In genomic region chr8:79995075-79995474, GRCm38 (mm10) we compare ENCODE assay signal across 27 mouse cellular contexts.
DNase-seq lines count a peak whose midpoint lies in the region; ATAC-seq and TF ChIP-seq lines count a peak whose summit lies in the region.
"Had no signal": no experiment of that assay in that cellular context is flagged by ENCODE, and none has a peak within 500 bp of the region (broad histone marks: within the 10 kb centered on the region; RNA-seq: fewer than 3 reads in every experiment).

No protein-coding gene starts in this region.

- H3K27ac ChIP-seq in embryonic facial prominence, embryonic 14.5 days (replicated peaks; ENCODE audit: low read depth, low read length), result no peak overlapping the region
- H3K27ac ChIP-seq in embryonic facial prominence, embryonic 10.5 days (replicated peaks), result no peak overlapping the region
- no peak overlapping the region for H3K27ac ChIP-seq in embryonic facial prominence, embryonic 15.5 days (replicated peaks)
- H3K27ac ChIP-seq in hindbrain, postnatal 0 days, result no peak overlapping the region
- H3K27ac ChIP-seq: heart, adult 2 months; heart, embryonic 13.5 days; hindbrain, embryonic 12.5 days; liver, embryonic 12.5 days; macrophage; midbrain, embryonic 15.5 days; neural tube, embryonic 12.5 days had no signal

- 37% methylated on average over 6 of the region's 6 CpGs for WGBS in embryonic facial prominence, embryonic 14.5 days
- 72% methylated on average over 6 of the region's 6 CpGs for WGBS in embryonic facial prominence, embryonic 10.5 days
- 35% methylated on average over 6 of the region's 6 CpGs for WGBS in embryonic facial prominence, embryonic 15.5 days
- WGBS in hindbrain, postnatal 0 days, result 36% methylated on average over 6 of the region's 6 CpGs

- ATAC-seq in embryonic facial prominence, embryonic 14.5 days (ENCODE audit: low read depth), result no peak
- ATAC-seq in embryonic facial prominence, embryonic 15.5 days (ENCODE audit: insufficient number of reproducible peaks, low FRiP score, low TSS enrichment, low read depth), result peak; percentile 24; the same call in 1 of the 2 replicates
- ATAC-seq in hindbrain, postnatal 0 days, result no peak
- ATAC-seq: forebrain, postnatal 0 days; inflammation-experienced regulatory T-cells, adult 6 months; liver, embryonic 12.5 days; midbrain, embryonic 15.5 days had no signal

- no peak overlapping the region for H3K4me3 ChIP-seq in embryonic facial prominence, embryonic 14.5 days (ENCODE audit: low read depth, low read length)
- no peak overlapping the region for H3K4me3 ChIP-seq in embryonic facial prominence, embryonic 10.5 days
- H3K4me3 ChIP-seq in embryonic facial prominence, embryonic 15.5 days (replicated peaks), result no peak overlapping the region
- H3K4me3 ChIP-seq in hindbrain, postnatal 0 days (ENCODE audit: low read length), result no peak overlapping the region
- H3K4me3 ChIP-seq: heart, adult 2 months; heart, embryonic 13.5 days; hindbrain, embryonic 12.5 days; liver, embryonic 12.5 days; midbrain, embryonic 15.5 days; neural tube, embryonic 12.5 days had no signal

- no peaks in the 10 kb centered on the region for H3K9me3 ChIP-seq in embryonic facial prominence, embryonic 14.5 days (ENCODE audit: control insufficient read depth, low read length)
- H3K9me3 ChIP-seq in embryonic facial prominence, embryonic 10.5 days, result no peaks in the 10 kb centered on the region
- no peaks in the 10 kb centered on the region for H3K9me3 ChIP-seq in embryonic facial prominence, embryonic 15.5 days (replicated peaks)
- no peaks in the 10 kb centered on the region for H3K9me3 ChIP-seq in hindbrain, postnatal 0 days (ENCODE audit: low read length)
- H3K9me3 ChIP-seq: G1E; heart, embryonic 13.5 days; hindbrain, embryonic 12.5 days; liver, embryonic 12.5 days; midbrain, embryonic 15.5 days; neural tube, embryonic 12.5 days had no signal

- TF ChIP-seq CTCF in hindbrain, postnatal 0 days (IDR thresholded peaks at IDR 0.05; ENCODE audit: low read depth), result no peak

- H3K4me2 ChIP-seq in embryonic facial prominence, embryonic 14.5 days (ENCODE audit: low read depth, low read length), result no peak overlapping the region
- H3K4me2 ChIP-seq in embryonic facial prominence, embryonic 15.5 days (replicated peaks), result no peak overlapping the region
- H3K4me2 ChIP-seq in hindbrain, postnatal 0 days (ENCODE audit: low read depth, low read length), result no peak overlapping the region
- H3K4me2 ChIP-seq: heart, embryonic 13.5 days; hindbrain, embryonic 12.5 days; liver, embryonic 12.5 days; midbrain, embryonic 15.5 days; neural tube, embryonic 12.5 days had no signal

- peak; percentile 64 for DNase-seq in embryonic facial prominence, embryonic 14.5 days (ENCODE audit: low spot score)
- no peak for DNase-seq in embryonic facial prominence, embryonic 10.5 days (ENCODE audit: low spot score)
- DNase-seq in lung, postnatal 14 days, result peak; percentile 5
- no peak for DNase-seq in lung, postnatal 36 days
- DNase-seq in urinary bladder, postnatal 14 days (ENCODE audit: low spot score), result no peak
- DNase-seq in hindbrain, postnatal 0 days (ENCODE audit: low spot score), result no peak
- DNase-seq: adrenal gland, postnatal 10 days; cerebellum, adult 9-10 months; forebrain, postnatal 0 days; gastrocnemius, postnatal 36 days; heart, adult 2 months; kidney, adult 8-10 months; kidney, postnatal 14 days; lung, adult 2 months; retina, postnatal 1 day; right cerebral cortex, postnatal 25 days; thymus, postnatal 14 days had no signal

- no peak overlapping the region for H3K9ac ChIP-seq in embryonic facial prominence, embryonic 14.5 days (ENCODE audit: low read depth, low read length)
- no peak overlapping the region for H3K9ac ChIP-seq in embryonic facial prominence, embryonic 15.5 days
- no peak overlapping the region for H3K9ac ChIP-seq in hindbrain, postnatal 0 days (replicated peaks; ENCODE audit: low read length)
- H3K9ac ChIP-seq: forebrain, postnatal 0 days; heart, embryonic 13.5 days; hindbrain, embryonic 12.5 days; liver, embryonic 12.5 days; midbrain, embryonic 15.5 days; neural tube, embryonic 12.5 days had no signal

- H3K36me3 ChIP-seq in embryonic facial prominence, embryonic 14.5 days (ENCODE audit: control insufficient read depth, insufficient read depth, low read length), result no peaks in the 10 kb centered on the region
- no peaks in the 10 kb centered on the region for H3K36me3 ChIP-seq in embryonic facial prominence, embryonic 10.5 days (replicated peaks)
- H3K36me3 ChIP-seq in embryonic facial prominence, embryonic 15.5 days, result no peaks in the 10 kb centered on the region
- H3K36me3 ChIP-seq in hindbrain, postnatal 0 days (ENCODE audit: insufficient read depth, low read length), result no peaks in the 10 kb centered on the region
- H3K36me3 ChIP-seq: G1E; heart, embryonic 13.5 days; hindbrain, embryonic 12.5 days; liver, embryonic 12.5 days; midbrain, embryonic 15.5 days; neural tube, embryonic 12.5 days had no signal

- H3K27me3 ChIP-seq in embryonic facial prominence, embryonic 14.5 days (replicated peaks; ENCODE audit: control insufficient read depth, insufficient read depth, low read length), result no peaks in the 10 kb centered on the region
- 0 out of 2 replicates have a peak, but pooled peaks cover 4% of the 10 kb centered on the region for H3K27me3 ChIP-seq in embryonic facial prominence, embryonic 10.5 days (replicated peaks; ENCODE audit: low read depth, poor library complexity, severe bottlenecking)
- no peaks in the 10 kb centered on the region for H3K27me3 ChIP-seq in embryonic facial prominence, embryonic 15.5 days
- no peaks in the 10 kb centered on the region for H3K27me3 ChIP-seq in hindbrain, postnatal 0 days (ENCODE audit: insufficient read depth, low read length)
- H3K27me3 ChIP-seq: CH12.LX; heart, embryonic 13.5 days; hindbrain, embryonic 12.5 days; liver, embryonic 12.5 days; midbrain, embryonic 15.5 days; neural tube, embryonic 12.5 days had no signal

- peaks cover 4% of the 10 kb centered on the region; the same call in 1 of the 2 replicates for H3K4me1 ChIP-seq in embryonic facial prominence, embryonic 14.5 days (ENCODE audit: control insufficient read depth, insufficient read depth, low read length)
- no peaks in the 10 kb centered on the region for H3K4me1 ChIP-seq in embryonic facial prominence, embryonic 10.5 days
- H3K4me1 ChIP-seq in embryonic facial prominence, embryonic 15.5 days, result no peaks in the 10 kb centered on the region
- H3K4me1 ChIP-seq in hindbrain, postnatal 0 days (ENCODE audit: insufficient read depth, low read length), result no peaks in the 10 kb centered on the region
- H3K4me1 ChIP-seq: heart, embryonic 13.5 days; hindbrain, embryonic 12.5 days; liver, embryonic 12.5 days; midbrain, embryonic 15.5 days; neural tube, embryonic 12.5 days had no signal

Comparison
In these comparisons a context has a peak if more than half of its experiments do, and no peak if none do; other contexts are left out.
1. DNase-seq: peak in embryonic facial prominence, embryonic 14.5 days (single experiment) and lung, postnatal 14 days (single experiment); none in embryonic facial prominence, embryonic 10.5 days (single experiment), lung, postnatal 36 days (single experiment), urinary bladder, postnatal 14 days (single experiment) and hindbrain, postnatal 0 days (single experiment).